Mouse (Mus musculus): ENCODE data around the gene Gpr158. TPM values are rescaled to one million over a fixed set of nuclear protein-coding genes. Genes with fewer than 3 reads are reported as not detected.

Gene Gpr158
- 0.13 and 0.14 TPM in 2 replicates for polyA plus RNA-seq (2016; fragmentation: Nextera tagmentation; extraction: Ambion mirVana)

DNA sequence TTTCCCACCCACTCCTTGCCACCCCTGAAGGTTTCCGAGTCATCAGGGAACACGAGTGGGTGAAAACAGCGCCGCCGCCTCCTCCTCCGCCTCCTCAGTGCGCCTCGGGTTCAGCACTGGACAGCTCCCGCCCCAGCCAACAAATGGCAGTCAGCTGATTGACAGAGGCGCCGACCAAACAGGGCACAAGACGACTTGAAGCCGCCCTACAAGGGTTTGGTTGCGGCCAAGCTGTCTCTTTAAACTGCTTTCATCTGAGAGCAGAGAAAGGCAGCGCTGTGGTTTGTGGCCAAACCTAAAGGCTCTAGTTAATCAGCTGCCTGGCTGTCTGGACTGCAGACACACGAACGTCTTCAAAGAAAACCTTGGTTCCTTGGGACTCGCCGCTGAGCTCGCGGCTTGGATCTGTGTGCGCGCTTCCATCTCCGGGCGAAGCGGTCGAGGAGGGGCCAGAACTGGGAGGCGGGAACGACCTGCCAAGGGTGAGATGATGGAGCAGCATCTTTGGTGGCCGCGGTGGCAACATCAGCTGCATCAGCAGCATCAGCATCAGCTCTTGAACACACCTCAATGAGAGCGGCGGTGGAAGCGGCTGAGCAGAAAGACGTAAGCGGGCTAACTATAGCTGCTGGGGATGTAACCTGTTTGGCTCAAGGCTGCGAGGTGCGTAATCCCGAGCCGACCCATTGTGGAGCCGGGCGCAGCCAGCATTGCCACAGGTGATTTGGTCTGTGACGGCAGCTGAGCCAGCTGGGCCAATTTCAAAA is at the start of gene Gpr158:
Gene Gpr158 (plus strand): TSS at position 198 of the 767 bp plus-strand sequence.
- Histone ChIP-seq H3K36me3 (no peaks in the 10 kb centered on the region), H3K9me3 (no peaks in the 10 kb centered on the region), H3K4me1 (0 out of 2 replicates have a peak, but pooled peaks cover 5% of the 10 kb centered on the region), H3K4me2 (replicated peaks) (peak within 1 kb of the TSS; percentile 69), H3K4me3 (peak within 1 kb of the TSS; percentile 44), H3K9ac (no peak within 1 kb of the TSS), H3K27me3 (peaks cover 25% of the 10 kb centered on the region), H3K27ac (no peak within 1 kb of the TSS)
- peak; percentile 88 for ATAC-seq (ENCODE audit: insufficient number of reproducible peaks, insufficient read depth, low FRiP score, low TSS enrichment)
- 2% methylated on average over 43 of the region's 43 CpGs for WGBS

DNA sequence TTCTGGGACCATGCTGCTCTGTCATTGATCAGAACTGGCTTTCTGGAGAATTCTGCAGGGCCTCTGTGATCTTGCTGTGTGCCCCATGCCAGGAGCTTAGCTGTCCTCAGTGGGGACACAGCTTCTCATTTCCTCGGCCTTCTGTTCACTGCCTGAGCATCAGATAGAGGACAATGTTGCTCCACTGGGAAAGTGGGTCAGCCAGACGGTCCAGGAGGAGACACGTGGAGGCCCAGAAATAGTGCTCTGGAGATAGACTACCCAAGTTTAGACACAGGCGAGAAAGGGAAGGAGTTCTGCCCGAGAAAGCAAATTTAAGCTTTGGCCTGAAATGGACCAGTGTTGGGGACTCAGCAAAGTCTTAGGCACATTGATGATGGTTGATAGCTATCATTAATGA is 23.5 kb upstream of the Gpr158 start:
- ATAC-seq (ENCODE audit: insufficient number of reproducible peaks, insufficient read depth, low FRiP score, low TSS enrichment), result no peak
- H3K4me3 ChIP-seq, result no peak overlapping the region
- 76% methylated on average over 5 of the region's 5 CpGs for WGBS

DNA sequence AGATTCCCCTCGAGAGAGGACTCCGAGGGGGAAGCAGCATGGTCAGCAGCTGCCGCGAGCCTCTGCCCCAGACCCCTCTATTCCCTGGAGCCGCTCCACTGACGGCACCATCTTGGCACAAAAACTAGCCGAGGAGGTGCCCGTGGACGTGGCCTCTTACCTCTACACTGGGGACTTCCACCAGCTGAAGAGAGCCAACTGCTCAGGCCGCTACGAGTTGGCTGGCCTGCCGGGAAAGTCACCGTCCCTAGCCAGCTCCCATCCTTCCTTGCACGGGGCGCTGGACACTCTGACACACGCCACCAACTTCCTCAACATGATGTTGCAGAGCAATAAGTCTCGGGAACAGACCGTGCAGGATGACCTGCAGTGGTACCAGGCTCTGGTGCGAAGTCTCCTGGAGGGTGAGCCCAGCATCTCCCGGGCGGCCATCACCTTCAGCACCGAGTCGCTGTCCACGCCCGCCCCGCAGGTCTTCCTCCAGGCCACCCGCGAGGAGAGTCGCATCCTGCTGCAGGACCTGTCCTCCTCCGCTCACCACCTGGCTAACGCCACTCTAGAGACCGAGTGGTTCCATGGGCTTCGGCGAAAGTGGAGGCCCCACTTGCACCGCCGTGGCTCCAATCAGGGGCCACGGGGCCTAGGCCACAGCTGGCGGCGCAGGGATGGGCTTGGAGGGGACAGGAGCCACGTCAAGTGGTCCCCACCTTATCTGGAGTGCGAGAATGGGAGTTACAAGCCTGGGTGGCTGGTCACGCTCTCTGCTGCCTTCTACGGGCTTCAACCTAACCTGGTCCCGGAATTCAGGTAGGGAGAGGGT is 1.2 kb downstream of the Gpr158 start:
- H3K27me3 ChIP-seq, result peaks cover 25% of the 10 kb centered on the region
- peak overlapping the region; percentile 69; the same call in 1 of the 2 replicates for H3K4me2 ChIP-seq (replicated peaks)
- no peaks in the 10 kb centered on the region for H3K36me3 ChIP-seq
- 15% methylated on average over 44 of the region's 44 CpGs for WGBS
- no peaks in the 10 kb centered on the region for H3K9me3 ChIP-seq
- 0 out of 2 replicates have a peak, but pooled peaks cover 5% of the 10 kb centered on the region for H3K4me1 ChIP-seq
- H3K27ac ChIP-seq, result no peak overlapping the region
- H3K4me3 ChIP-seq, result no peak overlapping the region
- peak; percentile 49; the same call in 1 of the 2 replicates for ATAC-seq (ENCODE audit: insufficient number of reproducible peaks, insufficient read depth, low FRiP score, low TSS enrichment)
- H3K9ac ChIP-seq, result no peak overlapping the region

More for the DNA sequence above, 23.5 kb upstream of the Gpr158 start:
- Histone ChIP-seq H3K9ac (no peak overlapping the region), H3K36me3 (no peaks in the 10 kb centered on the region), H3K27me3 (no peaks in the 10 kb centered on the region), H3K4me1 (no peaks in the 10 kb centered on the region), H3K27ac (no peak overlapping the region), H3K9me3 (no peaks in the 10 kb centered on the region), H3K4me2 (replicated peaks) (no peak overlapping the region)

DNA sequence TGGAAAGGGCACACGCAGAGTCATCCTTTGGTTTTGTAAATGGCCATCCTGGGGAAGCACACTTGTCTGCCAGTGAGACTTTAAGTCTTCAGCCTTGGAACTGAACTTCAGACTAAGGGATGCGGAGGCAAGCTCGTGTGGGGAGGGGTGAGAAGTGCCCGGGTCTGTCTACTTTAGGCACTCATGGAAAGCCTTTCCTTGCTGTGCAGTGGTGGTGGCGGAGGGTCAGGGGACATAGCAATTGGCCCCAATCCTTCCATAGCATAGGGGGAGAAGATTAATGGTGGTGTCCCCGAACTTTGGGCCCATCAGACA is 1.8 kb downstream of the Gpr158 start:
- H3K4me2 ChIP-seq (replicated peaks), result 0 out of 2 replicates have a peak overlapping the region, but pooled peaks have one; percentile 1
- H3K27ac ChIP-seq, result no peak overlapping the region
- H3K36me3 ChIP-seq, result no peaks in the 10 kb centered on the region
- H3K9me3 ChIP-seq, result no peaks in the 10 kb centered on the region
- 0 out of 2 replicates have a peak, but pooled peaks cover 5% of the 10 kb centered on the region for H3K4me1 ChIP-seq
- H3K4me3 ChIP-seq, result no peak overlapping the region
- peaks cover 25% of the 10 kb centered on the region for H3K27me3 ChIP-seq
- H3K9ac ChIP-seq, result no peak overlapping the region
- no peak for ATAC-seq (ENCODE audit: insufficient number of reproducible peaks, insufficient read depth, low FRiP score, low TSS enrichment)
- whole genome bisulfite sequencing, result 48% methylated on average over 6 of the region's 6 CpGs

DNA sequence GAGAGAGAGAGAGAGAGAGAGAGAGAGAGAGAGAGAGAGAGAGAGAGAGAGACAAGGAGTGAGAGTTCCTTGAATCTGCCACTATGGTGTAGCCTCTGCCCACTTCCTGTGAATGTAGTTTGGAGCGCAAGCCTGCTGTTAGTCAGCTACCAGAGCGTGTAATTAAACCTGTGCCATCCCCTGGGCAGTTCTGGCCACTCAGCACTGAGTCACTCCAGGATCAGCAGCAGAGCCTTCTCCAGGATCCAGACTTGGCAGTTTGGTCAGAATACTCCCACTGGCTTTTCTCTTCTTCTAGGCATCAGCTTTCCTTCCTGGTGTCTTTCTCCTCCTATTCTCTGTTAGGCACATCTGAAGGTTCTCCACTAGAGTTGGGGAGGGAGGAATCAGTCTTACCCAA is 2.2 kb downstream of the Gpr158 start:
- Histone ChIP-seq H3K27me3 (peaks cover 25% of the 10 kb centered on the region), H3K36me3 (no peaks in the 10 kb centered on the region), H3K27ac (no peak overlapping the region), H3K4me1 (0 out of 2 replicates have a peak, but pooled peaks cover 5% of the 10 kb centered on the region), H3K4me3 (no peak overlapping the region), H3K9ac (no peak overlapping the region), H3K4me2 (replicated peaks) (no peak overlapping the region), H3K9me3 (no peaks in the 10 kb centered on the region)
- 56% methylated on average over 2 of the region's 2 CpGs for WGBS
- ATAC-seq (ENCODE audit: insufficient number of reproducible peaks, insufficient read depth, low FRiP score, low TSS enrichment), result no peak

GRCm38 (mm10) chr2:21379516-21379915 is 12.2 kb downstream of the Gpr158 start:
- 80% methylated on average over 2 of the region's 2 CpGs for WGBS
- H3K9me3 ChIP-seq, result no peaks in the 10 kb centered on the region
- no peak for ATAC-seq (ENCODE audit: insufficient number of reproducible peaks, insufficient read depth, low FRiP score, low TSS enrichment)
- no peak overlapping the region for H3K4me2 ChIP-seq (replicated peaks)
- no peaks in the 10 kb centered on the region for H3K36me3 ChIP-seq
- no peak overlapping the region for H3K27ac ChIP-seq
- no peak overlapping the region for H3K9ac ChIP-seq
- no peaks in the 10 kb centered on the region for H3K4me1 ChIP-seq
- H3K27me3 ChIP-seq, result no peaks in the 10 kb centered on the region
- no peak overlapping the region for H3K4me3 ChIP-seq

DNA sequence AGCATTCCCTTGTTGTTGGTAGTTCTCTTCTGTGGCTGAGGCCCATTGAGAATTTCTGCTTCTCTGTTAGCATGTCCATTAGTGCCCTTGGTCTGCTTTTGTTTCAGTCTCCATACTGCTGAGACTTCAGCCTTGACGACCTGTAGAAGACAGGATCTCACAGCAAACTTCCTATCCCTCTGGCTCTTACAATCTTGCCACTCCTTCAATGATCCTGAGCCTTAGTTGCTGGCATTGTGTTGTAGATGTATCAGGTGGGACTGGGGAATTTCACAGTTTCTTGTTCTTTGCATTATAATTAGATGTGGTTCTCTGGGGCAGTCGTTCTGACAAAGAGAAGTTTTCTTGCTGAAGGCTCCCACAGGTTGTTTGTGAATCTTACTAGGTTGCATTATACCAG is 25.4 kb downstream of the Gpr158 start:
- Histone ChIP-seq H3K9ac (no peak overlapping the region), H3K36me3 (no peaks in the 10 kb centered on the region), H3K4me1 (no peaks in the 10 kb centered on the region), H3K27ac (no peak overlapping the region), H3K4me2 (replicated peaks) (no peak overlapping the region), H3K27me3 (no peaks in the 10 kb centered on the region), H3K4me3 (no peak overlapping the region), H3K9me3 (no peaks in the 10 kb centered on the region)
- WGBS, result 6% methylated on average over 2 of the region's 2 CpGs
- no peak for ATAC-seq (ENCODE audit: insufficient number of reproducible peaks, insufficient read depth, low FRiP score, low TSS enrichment)

DNA sequence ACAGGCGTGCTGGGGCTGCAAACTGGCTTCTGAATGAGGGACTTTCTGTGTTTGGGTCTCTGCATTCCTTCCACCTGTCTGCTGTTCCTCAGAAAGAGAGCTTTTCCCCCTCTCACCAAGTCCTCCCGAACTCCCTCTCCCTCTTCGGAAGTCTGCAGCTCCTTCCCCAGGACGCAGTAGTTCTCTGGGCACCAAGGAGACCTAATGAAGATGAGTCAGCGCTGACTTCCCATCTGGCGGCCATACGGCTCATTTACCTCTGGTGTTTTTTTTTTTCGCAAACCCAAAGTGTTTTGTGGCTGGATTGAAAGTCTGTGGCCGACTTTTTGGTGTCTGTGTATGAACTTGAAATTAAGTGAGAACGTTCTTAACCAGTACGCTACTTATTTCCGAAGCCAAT is 30.0 kb downstream of the Gpr158 start:
- no peak overlapping the region for H3K4me2 ChIP-seq (replicated peaks)
- H3K27me3 ChIP-seq, result no peaks in the 10 kb centered on the region
- H3K4me3 ChIP-seq, result no peak overlapping the region
- no peak overlapping the region for H3K9ac ChIP-seq
- H3K9me3 ChIP-seq, result no peaks in the 10 kb centered on the region
- no peaks in the 10 kb centered on the region for H3K36me3 ChIP-seq
- no peaks in the 10 kb centered on the region for H3K4me1 ChIP-seq
- WGBS, result 63% methylated on average over 12 of the region's 12 CpGs
- no peak for ATAC-seq (ENCODE audit: insufficient number of reproducible peaks, insufficient read depth, low FRiP score, low TSS enrichment)
- no peak overlapping the region for H3K27ac ChIP-seq

- ATAC-seq (ENCODE audit: insufficient number of reproducible peaks, insufficient read depth, low FRiP score, low TSS enrichment), result no peak
- no peaks in the 10 kb centered on the region for H3K36me3 ChIP-seq
These were observed 32.3 kb downstream of the Gpr158 start for GRCm38 (mm10) chr2:21399657-21400056.

DNA sequence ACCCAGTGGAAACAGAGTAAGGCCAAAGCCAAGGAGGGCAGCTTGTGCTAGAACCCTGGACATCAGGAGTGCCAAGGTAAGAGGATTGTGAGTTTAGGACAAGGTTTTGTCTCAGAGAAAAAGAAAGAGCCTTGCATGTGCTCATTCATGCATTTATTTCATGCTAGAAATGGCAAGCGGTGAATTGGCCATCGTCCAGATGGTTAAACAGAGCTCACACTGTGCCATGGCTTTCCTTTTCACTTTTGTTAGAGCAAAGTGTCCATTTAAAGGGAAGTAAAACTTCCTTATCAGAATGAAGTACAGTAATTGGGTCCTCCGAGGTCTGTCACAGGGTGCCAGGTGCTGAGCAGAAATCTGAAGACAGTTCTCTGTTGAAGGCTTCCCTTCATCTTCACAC is 38.3 kb downstream of the Gpr158 start:
- no peak overlapping the region for H3K27ac ChIP-seq
- no peaks in the 10 kb centered on the region for H3K36me3 ChIP-seq
- H3K9ac ChIP-seq, result no peak overlapping the region
- H3K4me2 ChIP-seq (replicated peaks), result no peak overlapping the region
- no peak for ATAC-seq (ENCODE audit: insufficient number of reproducible peaks, insufficient read depth, low FRiP score, low TSS enrichment)
- no peaks in the 10 kb centered on the region for H3K27me3 ChIP-seq
- 84% methylated on average over 3 of the region's 3 CpGs for WGBS
- no peak overlapping the region for H3K4me3 ChIP-seq
- no peaks in the 10 kb centered on the region for H3K4me1 ChIP-seq
- H3K9me3 ChIP-seq, result no peaks in the 10 kb centered on the region

More at GRCm38 (mm10) chr2:21399657-21400056, 32.3 kb downstream of the Gpr158 start:
- Histone ChIP-seq H3K9me3 (no peaks in the 10 kb centered on the region), H3K27me3 (no peaks in the 10 kb centered on the region), H3K4me1 (no peaks in the 10 kb centered on the region), H3K4me3 (no peak overlapping the region), H3K4me2 (replicated peaks) (no peak overlapping the region), H3K9ac (no peak overlapping the region), H3K27ac (no peak overlapping the region)
- WGBS, result 52% methylated on average over 3 of the region's 3 CpGs

DNA sequence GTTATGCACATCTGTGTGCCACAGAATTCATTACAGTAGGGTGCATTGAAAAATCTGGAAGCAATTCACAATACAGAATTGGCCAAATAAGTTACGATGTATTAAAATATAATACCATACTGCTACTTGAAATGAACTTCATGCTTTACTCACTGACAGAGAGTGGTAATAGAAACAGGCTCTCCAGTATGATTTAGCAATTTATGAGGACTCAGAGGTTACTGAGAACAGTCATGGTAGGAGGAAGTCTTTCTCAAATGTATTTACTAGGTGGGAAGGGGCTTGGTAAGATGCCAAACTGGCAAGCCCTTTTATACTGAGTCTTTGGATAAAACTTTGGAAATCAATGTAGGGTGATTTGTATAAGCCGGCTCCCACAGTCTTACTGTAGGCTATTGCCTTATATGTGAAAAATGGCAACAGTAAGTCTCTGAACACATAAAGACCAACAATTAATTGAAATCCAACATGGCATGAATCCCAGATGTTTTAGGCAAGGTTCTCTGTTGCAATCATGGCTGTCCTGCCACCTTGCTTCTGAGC is 40.2 kb downstream of the Gpr158 start:
- Histone ChIP-seq H3K9me3 (no peaks in the 10 kb centered on the region), H3K27ac (no peak overlapping the region), H3K9ac (no peak overlapping the region), H3K4me2 (replicated peaks) (no peak overlapping the region), H3K27me3 (no peaks in the 10 kb centered on the region), H3K36me3 (no peaks in the 10 kb centered on the region), H3K4me1 (no peaks in the 10 kb centered on the region), H3K4me3 (no peak overlapping the region)
- no peak for ATAC-seq (ENCODE audit: insufficient number of reproducible peaks, insufficient read depth, low FRiP score, low TSS enrichment)
- 91% methylated on average over 2 of the region's 2 CpGs for WGBS

All from embryonic facial prominence, embryonic 12.5 days (tissue).